Mouse (Mus musculus) heart, adult 18-20 months (tissue): ENCODE measurements around the gene Aass. TPM values are rescaled to one million over a fixed set of nuclear protein-coding genes. Genes with fewer than 3 reads are reported as not detected.

ENCODE experiments used
- DNase-seq, 2 experiments: peaks; one replicate each; pipeline ENCODE4 v3.0.0; 2021 to 2022; ENCODE audit warnings: mixed read lengths in 1 of 2
- total RNA-seq, 2 experiments: library from RNA; stranded (reverse); gene quantifications; 2 replicates each; pipeline ENCODE4 v1.2.3; 2021

Aass gene
- total RNA-seq, 2 experiments from 2014 or later: 0.36 to 0.62 TPM

DNA sequence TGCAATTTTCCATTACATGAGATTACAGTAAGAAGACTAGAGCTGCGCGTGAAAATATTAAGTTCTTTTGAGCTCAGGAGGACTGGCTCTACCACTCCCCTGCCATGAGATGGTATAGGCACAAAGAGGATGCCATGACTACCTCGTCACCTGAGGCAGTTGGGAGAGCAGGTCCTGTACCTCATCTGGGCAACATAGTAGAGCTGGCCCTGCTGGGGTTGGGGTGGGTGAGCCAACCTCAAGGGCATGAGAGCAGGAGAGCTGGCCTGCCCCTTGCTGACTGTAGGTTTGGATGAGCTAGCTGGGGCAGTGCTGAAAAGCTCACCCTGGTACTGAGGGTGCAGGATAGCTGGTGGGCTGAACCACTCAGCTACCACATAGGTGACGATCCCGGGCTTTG is 77.1 kb downstream of the Aass start:
- no peak for DNase-seq

DNA sequence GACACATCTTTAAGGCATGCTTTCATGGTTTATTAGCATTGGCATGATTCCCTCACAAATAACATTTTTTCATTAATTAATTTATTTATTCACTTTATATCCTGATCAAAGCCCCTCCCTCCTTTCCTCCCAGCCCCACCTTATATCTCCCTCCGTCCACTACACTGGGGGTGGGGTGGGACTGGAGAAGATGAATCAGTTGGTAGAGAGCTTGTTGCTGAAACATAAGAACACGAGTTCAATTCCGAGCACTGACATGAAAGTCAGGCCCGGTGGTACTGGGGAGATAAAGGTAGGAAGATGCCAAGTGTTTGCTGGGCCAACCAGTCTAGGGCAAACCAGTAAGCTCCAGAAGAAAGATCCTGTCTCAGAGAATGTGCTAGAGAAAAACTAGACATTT is 84.0 kb downstream of the Aass start:
- no peak for DNase-seq

DNA sequence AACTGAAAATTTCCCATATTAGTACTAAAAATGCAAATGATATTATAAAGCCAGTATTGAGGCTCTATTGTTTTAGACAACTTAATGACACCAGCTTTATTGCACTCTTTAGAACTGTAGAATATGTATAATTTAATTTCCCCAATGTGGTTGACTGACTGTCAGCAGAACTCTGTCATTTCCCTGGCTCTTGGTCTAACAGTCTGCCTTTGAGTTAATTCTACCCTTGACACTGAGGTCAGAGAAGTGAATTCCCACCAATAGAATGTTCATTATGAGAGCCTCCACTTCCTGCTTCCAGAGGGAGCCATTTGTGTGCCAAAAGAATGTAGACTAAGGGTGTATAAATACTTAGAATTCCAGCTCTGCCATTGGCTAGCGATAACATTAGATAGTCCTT is 104.5 kb downstream of the Aass start:
- no peak for DNase-seq

Other genes with a start within 250 kb of the Aass start
- gene Fezf1, start 115.4 kb upstream of the Aass start, total RNA-seq: not detected